Mouse (Mus musculus): ENCODE data around the gene Rgl1. TPM values are rescaled to one million over a fixed set of nuclear protein-coding genes. Genes with fewer than 3 reads are reported as not detected.

Rgl1 gene
- total RNA-seq, 1 experiment: 1.3 TPM

GRCm38 (mm10) chr1:152793495-152794130 is 27.5 kb upstream of the Rgl1 start:
- in situ Hi-C loops (cut with MboI; ENCODE audit: low sequenced_read_pairs in 2 of 2, unreplicated experiment in 2 of 2): loop anchor here (25.0 kb wide), 2 partner anchors 294 to 594 kb away; no protein-coding TSS in a partner anchor
- peaks cover 17 to 38% of the 10 kb centered on the region in 2 experiments for H3K4me1 ChIP-seq (ENCODE audit: control insufficient read depth in 2 of 2, insufficient read depth in 2 of 2, low read length in 2 of 2, poor library complexity in 1 of 2)
- H3K4me3 ChIP-seq (ENCODE audit: insufficient read depth in 1 of 2, low read depth in 1 of 2, low read length in 2 of 2, poor library complexity in 1 of 2, severe bottlenecking in 1 of 2): no peak overlapping the region
- peak overlapping the region; percentile 14; the same call in 1 of the 2 replicates for H3K9ac ChIP-seq (ENCODE audit: insufficient read depth, low read depth, low read length, poor library complexity, severe bottlenecking)
- H3K36me3 ChIP-seq (ENCODE audit: control insufficient read depth, insufficient read depth, low read length, poor library complexity, severe bottlenecking): no peaks in the 10 kb centered on the region
- peak; percentile 73 for DNase-seq (ENCODE audit: low read depth, low spot score)
- no peaks in the 10 kb centered on the region for H3K9me3 ChIP-seq (ENCODE audit: control insufficient read depth, insufficient read depth, low read depth, low read length)
- TF ChIP-seq ZNF384 (IDR thresholded peaks at IDR 0.05; ENCODE audit: low read depth, low read length): no peak
- no peak for TF ChIP-seq MAFK (IDR thresholded peaks at IDR 0.05; ENCODE audit: insufficient read depth, low read depth, low read length)
- no peak for TF ChIP-seq HCFC1 (IDR thresholded peaks at IDR 0.05; ENCODE audit: borderline replicate concordance, insufficient read depth, low read length)
- 0 out of 2 replicates have a peak, but pooled peaks have one; percentile 17 for TF ChIP-seq CHD2 (IDR thresholded peaks at IDR 0.05; ENCODE audit: low read depth, low read length)
- peak overlapping the region; percentile 91 for H3K27ac ChIP-seq (ENCODE audit: insufficient read depth, low read depth, low read length, poor library complexity, severe bottlenecking)

DNA sequence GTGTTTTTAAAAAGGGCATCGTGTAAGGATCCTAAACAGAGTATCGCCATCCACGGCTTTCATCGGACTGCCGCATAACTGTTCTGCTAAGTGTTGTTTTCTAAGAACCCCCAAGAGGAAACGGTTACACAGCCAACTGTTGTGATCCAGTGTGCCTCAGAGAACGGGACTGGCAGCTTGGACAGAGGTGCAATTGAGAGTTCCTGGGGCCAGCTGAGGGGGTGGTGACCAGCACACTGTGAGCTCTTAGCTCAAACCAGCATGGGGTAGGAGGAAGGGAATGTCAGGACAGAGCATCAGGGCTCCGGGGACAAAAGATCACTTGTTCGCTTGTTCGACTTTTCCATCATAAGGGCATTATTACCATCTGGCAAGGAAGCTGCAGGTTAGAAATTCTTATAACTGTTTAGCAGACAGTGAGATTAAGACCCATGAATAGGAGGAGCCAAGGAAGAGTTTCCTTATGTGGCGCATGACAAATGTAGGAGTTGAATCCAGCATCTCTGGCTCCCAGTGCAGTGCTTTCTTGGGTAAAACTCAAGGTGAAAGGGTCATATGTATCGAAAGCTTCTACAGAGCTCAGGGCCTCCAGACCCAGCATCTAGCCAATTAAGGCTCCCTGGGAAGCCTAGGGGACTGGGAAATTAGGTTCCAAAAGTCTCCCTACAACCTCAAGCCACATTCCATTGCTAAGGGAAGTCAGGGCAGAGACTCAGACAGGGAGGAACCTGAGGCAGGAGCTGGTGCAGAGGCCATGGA is 26.8 kb upstream of the Rgl1 start:
- TF ChIP-seq ZNF384 (IDR thresholded peaks at IDR 0.05; ENCODE audit: low read depth, low read length) (no peak), HCFC1 (IDR thresholded peaks at IDR 0.05; ENCODE audit: borderline replicate concordance, insufficient read depth, low read length) (no peak), CHD2 (IDR thresholded peaks at IDR 0.05; ENCODE audit: low read depth, low read length) (no peak), ZC3H11A (IDR thresholded peaks at IDR 0.05; ENCODE audit: borderline replicate concordance, low read depth, low read length) (no peak), MAFK (IDR thresholded peaks at IDR 0.05; ENCODE audit: insufficient read depth, low read depth, low read length) (no peak)
- peaks cover 17 to 36% of the 10 kb centered on the region in 2 experiments for H3K4me1 ChIP-seq (ENCODE audit: control insufficient read depth in 2 of 2, insufficient read depth in 2 of 2, low read length in 2 of 2, poor library complexity in 1 of 2)
- H3K4me3 ChIP-seq (ENCODE audit: insufficient read depth in 1 of 2, low read depth in 1 of 2, low read length in 2 of 2, poor library complexity in 1 of 2, severe bottlenecking in 1 of 2): no peak overlapping the region
- no peak for DNase-seq (ENCODE audit: low read depth, low spot score)
- H3K36me3 ChIP-seq (ENCODE audit: control insufficient read depth, insufficient read depth, low read length, poor library complexity, severe bottlenecking): no peaks in the 10 kb centered on the region
- no peak overlapping the region; the same call in 1 of the 2 replicates for H3K9ac ChIP-seq (ENCODE audit: insufficient read depth, low read depth, low read length, poor library complexity, severe bottlenecking)
- no peaks in the 10 kb centered on the region for H3K9me3 ChIP-seq (ENCODE audit: control insufficient read depth, insufficient read depth, low read depth, low read length)
- H3K27ac ChIP-seq (ENCODE audit: insufficient read depth, low read depth, low read length, poor library complexity, severe bottlenecking): peak overlapping the region; percentile 91
- in situ Hi-C loops (cut with MboI; ENCODE audit: low sequenced_read_pairs in 2 of 2, unreplicated experiment in 2 of 2): loop anchor here (25.0 kb wide), 2 partner anchors 294 to 594 kb away; no protein-coding TSS in a partner anchor

DNA sequence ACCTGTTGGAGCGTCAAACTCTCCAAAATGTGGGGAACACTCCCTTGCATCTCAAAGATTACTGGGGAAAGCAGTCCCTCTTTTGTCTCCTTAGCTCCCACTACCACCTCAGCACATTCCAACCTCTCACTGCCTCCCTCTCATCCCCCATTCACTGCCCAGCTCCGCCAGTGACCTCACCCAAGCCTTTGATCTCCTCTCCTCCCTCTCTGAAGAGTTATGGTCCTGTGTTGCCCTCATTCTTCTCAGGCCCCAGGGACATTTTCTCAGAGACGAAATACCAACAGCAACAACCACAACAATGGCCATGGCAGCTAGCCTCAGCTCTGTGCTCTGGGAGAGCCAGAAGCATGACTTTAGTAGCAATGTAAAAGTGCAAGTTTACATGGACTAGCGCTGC is 25.1 kb upstream of the Rgl1 start:
- H3K9me3 ChIP-seq (ENCODE audit: control insufficient read depth, insufficient read depth, low read depth, low read length): no peaks in the 10 kb centered on the region
- peak; percentile 46 for DNase-seq (ENCODE audit: low read depth, low spot score)
- peak; percentile 55; the same call in 1 of the 2 replicates for TF ChIP-seq MAFK (IDR thresholded peaks at IDR 0.05; ENCODE audit: insufficient read depth, low read depth, low read length)
- TF ChIP-seq HCFC1 (IDR thresholded peaks at IDR 0.05; ENCODE audit: borderline replicate concordance, insufficient read depth, low read length): no peak
- TF ChIP-seq CHD2 (IDR thresholded peaks at IDR 0.05; ENCODE audit: low read depth, low read length): no peak
- no peak for TF ChIP-seq ZNF384 (IDR thresholded peaks at IDR 0.05; ENCODE audit: low read depth, low read length)
- no peak for TF ChIP-seq ZC3H11A (IDR thresholded peaks at IDR 0.05; ENCODE audit: borderline replicate concordance, low read depth, low read length)
- in situ Hi-C loops (cut with MboI; ENCODE audit: low sequenced_read_pairs in 2 of 2, unreplicated experiment in 2 of 2): loop anchor here (25.0 kb wide), 2 partner anchors 296 to 596 kb away; no protein-coding TSS in a partner anchor
- H3K27ac ChIP-seq (ENCODE audit: insufficient read depth, low read depth, low read length, poor library complexity, severe bottlenecking): no peak overlapping the region; the same call in 1 of the 2 replicates
- H3K36me3 ChIP-seq (ENCODE audit: control insufficient read depth, insufficient read depth, low read length, poor library complexity, severe bottlenecking): no peaks in the 10 kb centered on the region
- no peak overlapping the region for H3K9ac ChIP-seq (ENCODE audit: insufficient read depth, low read depth, low read length, poor library complexity, severe bottlenecking)
- peaks cover 13 to 27% of the 10 kb centered on the region in 2 experiments for H3K4me1 ChIP-seq (ENCODE audit: control insufficient read depth in 2 of 2, insufficient read depth in 2 of 2, low read length in 2 of 2, poor library complexity in 1 of 2)
- H3K4me3 ChIP-seq (ENCODE audit: insufficient read depth in 1 of 2, low read depth in 1 of 2, low read length in 2 of 2, poor library complexity in 1 of 2, severe bottlenecking in 1 of 2): no peak overlapping the region

- Histone ChIP-seq H3K9me3 (ENCODE audit: control insufficient read depth, insufficient read depth, low read depth, low read length) (no peaks in the 10 kb centered on the region), H3K4me1 (ENCODE audit: control insufficient read depth in 2 of 2, insufficient read depth in 2 of 2, low read length in 2 of 2, poor library complexity in 1 of 2) (peaks cover 13 to 23% of the 10 kb centered on the region in 2 experiments), H3K4me3 (ENCODE audit: insufficient read depth in 1 of 2, low read depth in 1 of 2, low read length in 2 of 2, poor library complexity in 1 of 2, severe bottlenecking in 1 of 2) (no peak overlapping the region), H3K9ac (ENCODE audit: insufficient read depth, low read depth, low read length, poor library complexity, severe bottlenecking) (no peak overlapping the region; the same call in 1 of the 2 replicates), H3K27ac (ENCODE audit: insufficient read depth, low read depth, low read length, poor library complexity, severe bottlenecking) (no peak overlapping the region; the same call in 1 of the 2 replicates), H3K36me3 (ENCODE audit: control insufficient read depth, insufficient read depth, low read length, poor library complexity, severe bottlenecking) (no peaks in the 10 kb centered on the region)
- no peak for DNase-seq (ENCODE audit: low read depth, low spot score)
- no peak for TF ChIP-seq MAFK (IDR thresholded peaks at IDR 0.05; ENCODE audit: insufficient read depth, low read depth, low read length)
- TF ChIP-seq ZNF384 (IDR thresholded peaks at IDR 0.05; ENCODE audit: low read depth, low read length): no peak
- TF ChIP-seq ZC3H11A (IDR thresholded peaks at IDR 0.05; ENCODE audit: borderline replicate concordance, low read depth, low read length): no peak
- no peak for TF ChIP-seq HCFC1 (IDR thresholded peaks at IDR 0.05; ENCODE audit: borderline replicate concordance, insufficient read depth, low read length)
- no peak for TF ChIP-seq CHD2 (IDR thresholded peaks at IDR 0.05; ENCODE audit: low read depth, low read length)
- in situ Hi-C loops (cut with MboI; ENCODE audit: low sequenced_read_pairs in 2 of 2, unreplicated experiment in 2 of 2): loop anchor here (25.0 kb wide), 2 partner anchors 296 to 596 kb away; no protein-coding TSS in a partner anchor
Observed at GRCm38 (mm10) chr1:152790821-152791220, 24.7 kb upstream of the Rgl1 start.

Data from ES-E14 (cell line).